Mouse (Mus musculus): Measurements from ENCODE around the gene Clec3b. TPM values are rescaled to one million over a fixed set of nuclear protein-coding genes. Genes with fewer than 3 reads are reported as not detected.

Gene Clec3b
- polyA plus RNA-seq (2015; fragmentation: Nextera tagmentation; extraction: Ambion mirVana), result 3.2 and 4.6 TPM in 2 replicates

DNA sequence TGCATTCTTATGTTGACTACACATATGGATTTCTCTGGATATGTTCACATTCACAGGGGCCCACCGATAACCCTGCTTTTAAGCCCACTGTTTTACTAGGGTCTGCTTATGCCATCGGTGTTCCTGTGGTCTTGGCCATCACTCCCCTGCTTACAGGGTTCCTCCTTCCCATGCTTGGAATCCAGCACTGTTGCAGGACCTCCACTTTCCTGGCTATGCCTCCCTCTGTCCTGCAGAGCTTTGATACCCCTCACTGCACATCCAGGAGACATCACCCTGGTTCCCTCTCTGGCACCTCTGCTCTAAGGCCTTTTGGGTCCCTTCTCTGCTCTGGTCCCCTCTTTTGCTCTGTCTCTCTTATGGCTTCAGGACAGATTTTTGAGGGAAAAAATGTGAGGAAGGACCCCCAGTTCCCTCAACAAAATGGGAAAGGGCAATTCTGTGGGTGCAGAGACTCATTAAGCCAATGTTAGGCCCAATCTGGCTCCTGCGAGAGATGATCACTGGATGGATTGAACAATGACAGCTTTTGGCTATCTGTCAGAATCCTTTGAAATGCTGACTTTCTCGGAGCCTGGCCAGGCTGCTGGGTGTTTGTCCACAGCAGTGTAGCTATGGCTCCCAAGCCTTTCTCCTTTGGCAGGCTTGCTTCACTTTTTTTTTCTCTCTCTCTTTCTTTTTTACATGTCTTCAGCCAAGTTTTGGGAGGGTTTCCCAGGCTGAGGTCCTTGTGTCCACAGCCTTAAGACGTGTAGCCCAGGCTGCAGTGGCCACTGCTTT, at the start of gene Clec3b:
Clec3b (plus strand) TSS at position 706 of the 780 bp plus-strand sequence.

GRCm38 (mm10) chr9:123112805-123113521, 37.8 kb upstream of the Clec3b start, which contains the start of the genes Zdhhc3 and Exosc7:
Zdhhc3 (minus strand) TSS chr9:123113205.
Exosc7 (plus strand) TSS chr9:123113215.

Other genes with a start within 250 kb of the Clec3b start
- 3.2 and 4.3 TPM in 2 replicates for gene Zfp105, start 227.9 kb upstream of the Clec3b start, polyA plus RNA-seq (2015; fragmentation: Nextera tagmentation; extraction: Ambion mirVana)
- 32.3 and 33.2 TPM in 2 replicates for gene 1110059G10Rik, start 199.9 kb upstream of the Clec3b start, polyA plus RNA-seq (2015; fragmentation: Nextera tagmentation; extraction: Ambion mirVana)
- 50.3 and 53.2 TPM in 2 replicates for gene Kif15, start 199.9 kb upstream of the Clec3b start, polyA plus RNA-seq (2015; fragmentation: Nextera tagmentation; extraction: Ambion mirVana)
- gene Tmem42, start 129.6 kb upstream of the Clec3b start, polyA plus RNA-seq (2015; fragmentation: Nextera tagmentation; extraction: Ambion mirVana), result 10.9 and 12.0 TPM in 2 replicates
- 0.13 and 0.32 TPM in 2 replicates for gene Tgm4, start 116.2 kb upstream of the Clec3b start, polyA plus RNA-seq (2015; fragmentation: Nextera tagmentation; extraction: Ambion mirVana)
- 38.8 and 40.5 TPM in 2 replicates for gene Zdhhc3, start 37.7 kb upstream of the Clec3b start, polyA plus RNA-seq (2015; fragmentation: Nextera tagmentation; extraction: Ambion mirVana)
- gene Exosc7, start 37.7 kb upstream of the Clec3b start, polyA plus RNA-seq (2015; fragmentation: Nextera tagmentation; extraction: Ambion mirVana), result 81.6 and 89.4 TPM in 2 replicates
- gene Cdcp1, start 65.1 kb downstream of the Clec3b start, polyA plus RNA-seq (2015; fragmentation: Nextera tagmentation; extraction: Ambion mirVana), result 0.08 TPM in 1 of 2 replicates, not detected in the other
- 3.6 and 3.9 TPM in 2 replicates for gene Tmem158, start 109.8 kb downstream of the Clec3b start, polyA plus RNA-seq (2015; fragmentation: Nextera tagmentation; extraction: Ambion mirVana)
- gene Lars2, start 216.0 kb downstream of the Clec3b start, polyA plus RNA-seq (2015; fragmentation: Nextera tagmentation; extraction: Ambion mirVana), result 1,520 and 1,659 TPM in 2 replicates